Mouse (Mus musculus): ENCODE data around the gene Mndal. TPM values are rescaled to one million over a fixed set of nuclear protein-coding genes. Genes with fewer than 3 reads are reported as not detected.
"Not testable (repeated sequence)": the region's sequence is repeated elsewhere in the genome, so short reads cannot be mapped to it uniquely, and the experiment has no call there.

Gene Mndal
- total RNA-seq, 2 experiments from 2014 or later: 0.97 to 1.3 TPM

DNA sequence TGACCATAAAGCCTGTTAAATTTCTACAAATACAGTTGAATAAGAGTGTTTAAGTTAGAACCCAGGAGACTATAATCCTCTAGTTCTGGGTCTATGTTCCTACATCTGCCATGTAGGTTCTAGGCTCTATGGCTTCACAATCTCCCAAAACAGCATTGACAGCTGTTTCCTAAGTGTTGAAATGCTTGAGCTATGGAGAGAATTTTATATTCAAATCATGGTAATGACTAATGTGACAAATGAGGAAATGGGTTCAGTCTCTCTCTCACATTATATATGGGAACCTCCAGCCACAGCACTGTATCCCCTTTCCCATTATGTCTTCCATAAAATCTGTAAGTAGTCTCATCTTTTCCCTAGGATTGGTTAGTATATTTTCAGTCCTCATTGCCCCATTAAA is 33.9 kb downstream of the Mndal start:
- intact Hi-C loops (cut with DNase I): not testable (repeated sequence)

DNA sequence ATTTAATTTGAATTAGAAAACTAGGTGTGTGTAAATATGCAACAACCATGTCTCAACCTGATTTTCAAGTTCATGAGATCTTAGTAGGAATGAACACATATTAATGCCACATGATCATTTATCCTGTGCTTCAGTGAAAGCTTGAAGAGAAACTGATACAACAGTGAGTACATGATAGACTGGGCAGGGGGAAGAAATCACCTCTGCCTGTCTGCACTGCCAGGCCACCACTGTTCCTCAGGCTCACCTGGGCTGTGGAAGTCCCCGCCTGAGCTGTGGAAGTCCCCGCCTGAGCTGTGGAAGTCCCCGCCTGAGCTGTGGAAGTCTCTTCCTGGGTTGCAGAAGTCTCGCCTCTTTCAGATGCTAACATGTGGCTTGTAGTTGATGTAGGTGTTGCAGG is 36.4 kb downstream of the Mndal start:
- DNase-seq (ENCODE audit: low spot score in 2 of 2); intact Hi-C loops (cut with DNase I): not testable (repeated sequence)

More for the DNA sequence above, 33.9 kb downstream of the Mndal start:
- not testable (repeated sequence) for DNase-seq (ENCODE audit: low spot score in 2 of 2)

DNA sequence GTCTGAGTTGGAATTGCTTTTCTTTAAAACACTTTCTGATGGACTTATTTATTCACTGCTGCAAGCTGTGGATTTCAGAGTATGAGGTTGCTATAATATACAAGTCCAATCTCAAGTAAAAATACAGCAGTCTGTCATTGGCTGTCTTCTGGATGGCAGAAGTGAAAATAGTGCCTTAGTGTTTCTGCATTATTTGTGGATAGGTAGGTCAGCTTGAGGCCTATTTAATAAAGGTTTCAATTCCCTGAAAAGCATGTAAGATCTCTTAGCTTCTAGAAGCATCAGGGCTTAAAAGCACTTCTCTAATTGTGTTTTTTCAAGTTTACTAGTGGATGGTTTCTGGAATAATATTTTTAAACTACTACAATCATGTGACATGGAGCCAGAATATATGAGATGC is 52.5 kb downstream of the Mndal start:
- DNase-seq (ENCODE audit: low spot score in 2 of 2); intact Hi-C loops (cut with DNase I): not testable (repeated sequence)

DNA sequence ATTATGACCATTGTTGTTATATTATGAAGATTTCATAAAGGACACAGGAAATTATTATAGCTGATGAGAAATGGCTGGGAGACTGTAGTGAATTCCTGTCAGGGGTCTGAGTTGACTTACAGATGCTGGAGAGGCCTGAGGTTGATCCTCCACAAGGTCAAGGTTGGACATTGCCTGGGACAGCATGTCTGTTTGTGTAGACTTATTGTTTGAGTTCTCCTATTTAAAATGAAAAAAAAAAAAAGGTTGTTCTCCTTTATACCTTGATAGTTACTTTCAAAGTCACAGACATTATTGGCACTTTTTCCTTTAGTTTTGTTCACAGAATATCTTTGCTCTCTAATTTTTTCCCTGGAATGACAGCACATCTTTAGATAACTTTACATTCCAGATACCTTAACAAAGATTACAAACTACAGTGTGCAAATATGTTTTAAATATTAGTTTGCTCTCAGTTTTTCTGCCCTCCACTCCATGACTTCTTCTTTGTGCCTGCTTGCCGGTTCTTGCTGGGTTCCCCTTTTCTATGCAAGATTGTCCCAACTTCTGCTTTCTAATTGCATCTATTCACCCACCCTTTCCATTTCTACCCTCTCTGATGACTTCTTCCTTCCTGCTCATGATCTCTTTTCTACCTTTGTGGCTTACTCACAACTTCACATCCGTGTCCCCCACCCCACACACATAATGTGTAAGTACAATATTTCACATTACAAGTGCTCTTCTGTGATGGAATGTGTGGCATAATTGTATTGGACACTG is 55.1 kb downstream of the Mndal start:
- intact Hi-C loops (cut with DNase I); DNase-seq (ENCODE audit: low spot score in 2 of 2): not testable (repeated sequence)

DNA sequence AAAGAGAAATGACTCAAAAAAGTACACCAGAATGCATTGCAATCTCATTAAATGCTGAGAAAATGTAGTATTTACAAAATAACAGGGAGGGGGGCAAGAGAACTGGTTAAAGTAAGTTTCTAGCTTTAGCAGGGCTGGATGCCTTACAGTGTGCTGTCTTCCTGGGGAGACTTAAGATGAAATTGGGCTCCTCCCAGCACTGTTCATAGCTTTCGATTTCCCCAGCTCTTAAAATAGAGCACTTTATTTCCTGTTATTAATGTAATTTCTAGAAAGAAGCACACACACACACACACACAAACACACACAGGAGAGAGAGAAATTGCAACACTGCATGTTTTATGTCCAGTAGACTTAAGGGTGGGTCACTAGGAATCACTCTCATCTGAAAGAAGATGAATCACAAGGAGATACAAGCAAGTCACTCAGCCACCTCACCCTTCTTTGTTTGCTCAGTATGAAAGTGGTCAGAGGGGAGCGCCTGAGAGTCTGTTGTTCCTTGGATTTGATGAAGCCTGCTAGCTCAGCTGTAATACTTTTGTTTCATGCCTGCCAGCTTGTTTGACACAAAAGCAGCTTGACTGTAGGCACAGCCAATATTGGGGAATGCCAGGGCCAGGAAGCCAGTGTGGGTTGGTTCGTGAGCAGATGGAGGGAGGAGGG is 62.2 kb downstream of the Mndal start:
- DNase-seq (ENCODE audit: low spot score in 2 of 2); intact Hi-C loops (cut with DNase I): not testable (repeated sequence)

DNA sequence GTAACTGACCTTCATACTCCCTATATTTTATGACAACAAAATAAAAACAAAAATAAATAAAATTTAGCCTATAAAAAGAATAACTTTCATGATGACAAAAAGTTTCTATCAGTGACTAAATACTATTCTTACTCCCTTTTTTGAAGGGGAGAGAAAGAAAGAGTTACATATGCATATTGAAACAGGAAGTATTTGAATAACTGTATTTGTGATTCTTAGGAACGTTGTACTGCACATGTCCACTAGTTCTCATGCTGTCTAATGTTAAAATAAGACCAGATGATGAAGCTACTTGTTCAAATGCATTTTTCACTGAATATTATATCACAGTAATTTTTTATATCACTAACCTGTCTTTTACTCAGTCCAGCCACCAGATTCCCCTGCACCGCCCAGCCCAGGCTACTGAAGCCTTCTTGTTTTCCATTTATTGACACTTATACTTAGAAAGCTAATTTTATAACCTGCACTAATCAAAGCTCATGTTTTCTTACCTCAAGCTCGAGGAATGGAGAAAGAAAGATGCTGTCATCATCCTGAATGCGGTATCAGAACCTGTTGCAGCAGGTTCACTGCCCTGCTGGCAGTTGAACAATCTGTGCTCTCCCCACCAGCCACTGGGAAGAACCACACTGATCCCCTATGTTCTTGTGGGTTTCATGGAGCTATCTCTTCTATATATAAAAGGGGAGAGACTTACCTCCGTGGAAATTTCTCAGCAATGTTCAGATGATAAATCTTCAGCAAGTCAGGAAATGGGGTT is 62.9 kb downstream of the Mndal start:
- DNase-seq (ENCODE audit: low spot score in 2 of 2); intact Hi-C loops (cut with DNase I): not testable (repeated sequence)

DNA sequence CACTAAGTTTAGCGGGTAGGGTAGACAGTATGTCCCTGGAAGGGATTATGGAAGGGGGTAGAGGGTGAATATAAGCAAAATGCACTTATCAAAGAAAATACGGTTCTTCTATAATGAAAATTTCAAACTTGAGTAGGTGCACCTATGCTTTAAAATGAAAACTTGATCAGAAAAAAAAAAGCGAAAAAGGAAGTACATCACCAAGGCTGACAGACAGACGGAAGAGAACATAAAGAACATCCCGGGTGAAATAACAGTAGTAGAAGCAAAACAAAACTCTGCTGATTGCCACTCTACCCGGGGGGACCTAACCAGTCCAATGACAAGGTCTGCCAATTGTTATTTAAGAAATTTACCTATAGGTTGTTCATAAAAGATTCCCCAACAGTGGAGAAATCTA is 64.0 kb downstream of the Mndal start:
- intact Hi-C loops (cut with DNase I); DNase-seq (ENCODE audit: low spot score in 2 of 2): not testable (repeated sequence)

DNA sequence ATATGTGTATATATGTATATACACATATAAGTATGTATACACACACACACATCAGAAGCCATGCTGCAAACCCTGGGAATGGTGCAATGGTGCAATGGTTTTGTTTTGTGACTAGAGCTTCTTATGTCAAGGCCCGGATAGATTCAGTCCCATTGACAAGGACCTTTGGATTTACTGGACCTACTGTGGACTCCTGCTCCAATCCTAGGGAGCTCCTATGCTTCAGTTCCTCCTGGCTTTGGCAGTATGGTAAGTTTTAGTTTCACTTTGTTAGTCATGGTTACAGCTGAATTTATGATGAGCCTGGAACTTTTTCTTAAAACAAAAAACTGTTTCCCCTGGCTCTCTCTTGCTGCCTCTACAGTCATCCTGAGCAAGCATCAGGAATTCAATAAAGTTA is 65.2 kb downstream of the Mndal start:
- intact Hi-C loops (cut with DNase I); DNase-seq (ENCODE audit: low spot score in 2 of 2): not testable (repeated sequence)

DNA sequence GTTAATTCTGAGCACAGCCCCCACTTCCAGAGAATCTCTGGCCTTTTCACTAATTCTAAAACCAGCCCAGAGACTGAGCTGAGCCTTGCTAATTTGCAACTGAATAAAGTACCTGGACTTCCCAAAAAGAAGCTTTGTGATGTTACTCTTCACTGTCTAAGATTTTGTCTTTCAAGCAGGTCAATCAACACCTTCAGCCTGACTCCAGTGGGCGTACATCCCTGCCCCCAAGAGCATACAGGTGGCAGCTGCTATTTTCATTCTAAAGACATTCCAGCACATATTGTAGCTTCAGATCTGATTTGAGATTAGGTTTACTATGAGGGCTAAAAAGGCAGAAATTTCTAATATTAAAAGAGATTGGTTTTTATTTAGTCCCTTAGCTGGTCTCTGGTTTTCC is 73.7 kb downstream of the Mndal start:
- DNase-seq (ENCODE audit: low spot score in 2 of 2); intact Hi-C loops (cut with DNase I): not testable (repeated sequence)

DNA sequence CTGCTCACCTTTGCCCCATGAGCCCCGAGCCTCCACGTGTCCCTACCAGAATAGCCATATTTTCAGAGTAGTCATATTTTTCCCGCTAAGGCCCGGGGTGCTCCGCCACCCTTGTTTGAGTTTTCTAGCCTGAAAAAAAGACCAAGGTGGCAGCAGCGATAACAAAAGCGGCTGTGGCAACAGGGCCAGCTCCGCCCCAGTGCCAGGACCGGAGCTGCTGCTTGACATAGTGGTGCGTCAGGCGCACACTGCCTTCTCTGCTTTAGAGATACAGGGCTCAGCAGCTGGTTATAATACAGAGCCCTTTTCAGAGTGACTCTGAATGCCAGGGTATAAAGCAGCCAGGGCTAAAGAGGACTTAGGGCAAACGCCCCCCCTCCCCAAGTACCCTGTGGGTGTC is 75.8 kb downstream of the Mndal start:
- DNase-seq (ENCODE audit: low spot score in 2 of 2): no peak
- intact Hi-C loops (cut with DNase I): no loop called here

DNA sequence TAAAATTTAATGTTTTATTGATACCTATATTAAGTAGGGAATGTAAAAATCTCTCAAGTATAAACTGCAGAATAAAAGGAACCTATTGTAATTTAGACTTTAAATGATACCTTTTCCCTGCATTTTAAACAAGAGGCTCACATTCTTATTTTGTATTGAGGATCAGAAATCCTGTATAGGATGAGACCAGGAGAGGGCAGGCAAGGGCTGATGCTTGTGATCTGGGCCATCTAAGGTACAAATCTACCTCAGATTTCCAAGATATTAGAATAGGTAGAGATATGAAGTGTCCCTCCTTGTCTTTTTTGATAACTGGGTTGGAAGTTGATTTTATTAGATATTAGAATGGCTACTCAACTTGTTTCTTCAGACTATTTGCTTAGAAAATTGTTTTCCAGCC is 88.6 kb downstream of the Mndal start:
- intact Hi-C loops (cut with DNase I): loop anchor here (10.0 kb wide), 1 partner anchor 251 kb away; no protein-coding TSS in a partner anchor

DNA sequence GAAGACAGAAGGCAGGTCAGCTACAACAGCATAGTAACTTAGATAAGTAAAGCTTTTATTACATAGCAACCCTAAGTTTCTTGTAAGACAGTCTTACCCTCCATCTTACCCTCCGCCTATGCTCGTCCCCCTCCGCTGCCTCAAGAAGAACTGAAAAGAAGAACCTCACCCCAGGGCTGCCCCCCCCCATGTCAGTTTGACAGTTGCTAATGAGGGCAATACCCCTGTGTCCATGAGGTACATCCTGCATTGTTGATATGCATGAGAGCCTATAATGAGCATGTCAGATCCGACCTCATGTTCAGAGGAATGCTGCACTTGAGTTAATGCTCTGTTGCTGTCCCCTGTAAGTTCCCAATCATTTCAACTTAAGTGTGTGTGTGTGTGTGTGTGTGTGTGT is 89.4 kb downstream of the Mndal start:
- not testable (repeated sequence) for DNase-seq (ENCODE audit: low spot score in 2 of 2)
- intact Hi-C loops (cut with DNase I): loop anchor here (10.0 kb wide), 1 partner anchor 252 kb away; no protein-coding TSS in a partner anchor

More for the DNA sequence above, 88.6 kb downstream of the Mndal start:
- DNase-seq (ENCODE audit: low spot score in 2 of 2): not testable (repeated sequence)

DNA sequence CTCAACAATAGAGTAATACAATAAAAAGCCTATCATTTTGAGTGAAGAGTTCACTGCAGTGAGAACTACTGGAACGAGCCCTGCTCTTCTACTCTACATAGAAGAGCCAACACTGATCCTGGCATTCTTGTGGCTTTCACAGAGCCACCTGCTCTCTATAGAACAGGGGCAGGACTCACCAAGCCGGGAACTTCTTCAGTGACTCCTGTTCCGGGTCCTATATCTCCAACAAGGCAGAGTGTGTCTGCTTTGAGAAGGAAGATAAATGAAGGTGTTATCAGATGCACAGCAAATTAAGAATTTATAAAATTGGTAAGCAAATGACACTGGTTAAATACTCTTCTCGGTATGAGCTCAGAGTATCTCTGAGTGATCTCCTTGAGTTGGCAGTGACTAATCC is 96.1 kb downstream of the Mndal start:
- DNase-seq (ENCODE audit: low spot score in 2 of 2); intact Hi-C loops (cut with DNase I): not testable (repeated sequence)

DNA sequence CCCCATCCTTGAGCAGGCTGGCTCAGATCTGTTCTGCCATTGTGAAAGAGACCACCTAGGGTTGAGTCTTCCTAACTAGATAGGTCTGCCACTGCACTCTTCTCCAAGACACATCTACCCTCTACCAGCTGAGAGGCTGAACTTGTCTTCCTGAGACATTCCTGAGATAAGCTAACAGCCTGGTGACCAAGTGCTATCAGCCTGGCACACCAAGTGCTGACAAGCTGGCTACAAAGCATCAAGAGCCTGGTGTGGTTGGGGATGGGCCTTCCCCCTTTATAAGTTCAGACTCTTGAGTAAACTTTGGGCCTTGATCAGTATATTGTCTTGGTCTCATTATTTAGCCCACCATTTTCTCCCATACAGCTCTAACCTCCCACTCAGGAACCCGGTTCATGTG is 97.5 kb downstream of the Mndal start:
- intact Hi-C loops (cut with DNase I): no loop called here
- no peak for DNase-seq (ENCODE audit: low spot score in 2 of 2)

DNA sequence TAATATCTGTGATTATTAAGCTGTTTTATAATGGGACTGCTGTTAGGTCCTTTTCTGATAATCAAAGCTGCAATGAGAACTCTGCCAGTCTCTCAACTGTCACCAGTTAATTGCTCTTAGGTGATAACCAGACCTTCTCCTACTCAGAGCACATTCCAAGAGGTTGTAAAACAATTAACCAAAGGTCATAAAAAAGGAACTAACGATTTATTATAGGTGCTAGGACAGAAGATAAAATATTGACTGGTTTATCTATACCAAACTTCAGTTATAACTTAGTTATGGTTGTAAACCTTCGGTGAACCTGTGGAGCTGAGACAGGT is 120.8 kb downstream of the Mndal start:
- intact Hi-C loops (cut with DNase I); DNase-seq (ENCODE audit: low spot score in 2 of 2): not testable (repeated sequence)

DNA sequence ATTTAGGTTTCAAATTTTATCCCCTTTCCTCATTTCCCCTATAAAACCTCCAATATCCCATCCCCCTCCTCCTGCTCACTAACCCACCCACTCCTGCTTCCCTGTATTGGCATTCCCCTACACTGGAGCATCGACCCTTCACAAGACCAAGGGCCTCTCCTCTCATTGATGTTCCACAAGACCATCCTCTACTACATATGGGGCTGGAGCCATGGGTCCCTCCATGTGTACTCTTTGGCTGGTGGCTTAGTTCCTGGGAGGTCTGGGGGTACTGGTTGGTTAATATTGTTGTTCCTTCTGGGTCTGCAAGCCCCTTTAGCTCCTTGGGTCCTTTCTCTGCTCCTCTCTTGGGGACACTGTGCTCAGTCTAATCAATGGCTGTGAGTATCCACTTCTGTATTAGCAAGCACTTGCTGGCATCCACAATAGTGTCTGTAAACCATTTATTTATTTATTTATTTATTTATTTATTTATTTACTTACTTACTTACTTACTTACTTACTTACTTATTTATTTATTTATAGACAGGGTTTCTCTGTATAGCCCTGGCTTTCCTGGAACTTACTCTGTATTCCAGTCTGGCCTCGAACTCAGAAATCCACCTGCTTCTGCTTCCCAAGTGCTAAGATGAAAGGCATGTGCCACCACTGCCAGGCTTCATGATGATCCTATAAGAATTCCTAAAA is 121.4 kb downstream of the Mndal start:
- DNase-seq (ENCODE audit: low spot score in 2 of 2); intact Hi-C loops (cut with DNase I): not testable (repeated sequence)

DNA sequence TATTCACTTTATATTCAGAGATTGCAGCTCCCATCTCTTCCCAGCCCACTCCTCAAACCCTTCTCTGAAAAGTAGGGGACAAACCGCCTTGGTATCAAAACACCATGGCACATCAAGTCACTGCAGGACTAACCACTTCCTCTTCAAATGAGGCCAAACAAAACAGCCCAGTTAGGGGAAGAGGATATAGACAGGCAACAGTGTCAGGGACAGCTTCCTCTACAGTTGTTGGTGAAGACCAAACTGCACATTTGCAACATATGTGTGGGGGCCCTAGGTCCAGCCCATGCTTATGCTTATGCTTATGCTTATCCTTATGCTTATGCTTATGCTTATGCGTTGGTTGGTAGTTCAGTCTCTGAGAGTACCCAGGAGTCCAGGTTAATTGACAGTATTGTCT is 133.0 kb downstream of the Mndal start:
- DNase-seq (ENCODE audit: low spot score in 2 of 2); intact Hi-C loops (cut with DNase I): not testable (repeated sequence)

DNA sequence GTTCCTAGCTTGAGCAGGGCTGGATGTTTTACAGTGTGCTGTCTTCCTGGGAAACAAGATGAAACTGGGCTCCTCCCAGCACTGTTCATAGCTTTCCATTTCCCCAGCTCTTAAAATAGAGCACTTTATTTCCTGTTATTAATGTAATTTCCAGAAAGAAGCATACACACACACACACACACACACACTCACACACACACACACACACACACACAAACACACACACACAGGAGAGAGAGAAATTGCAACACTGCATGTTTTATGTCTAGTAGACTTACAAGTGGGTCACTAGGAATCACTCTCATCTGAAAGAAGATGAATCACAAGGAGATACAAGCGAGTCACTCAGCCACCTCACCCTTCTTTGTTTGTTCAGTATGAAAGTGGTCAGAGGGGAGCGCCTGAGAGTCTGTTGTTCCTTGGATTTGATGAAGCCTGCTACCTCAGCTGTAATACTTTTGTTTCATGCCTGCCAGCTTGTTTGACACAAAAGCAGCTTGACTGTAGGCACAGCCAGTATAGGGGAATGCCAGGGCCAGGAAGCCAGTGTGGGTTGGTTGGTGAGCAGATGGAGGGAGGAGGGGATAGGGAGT is 139.5 kb downstream of the Mndal start:
- DNase-seq (ENCODE audit: low spot score in 2 of 2); intact Hi-C loops (cut with DNase I): not testable (repeated sequence)

DNA sequence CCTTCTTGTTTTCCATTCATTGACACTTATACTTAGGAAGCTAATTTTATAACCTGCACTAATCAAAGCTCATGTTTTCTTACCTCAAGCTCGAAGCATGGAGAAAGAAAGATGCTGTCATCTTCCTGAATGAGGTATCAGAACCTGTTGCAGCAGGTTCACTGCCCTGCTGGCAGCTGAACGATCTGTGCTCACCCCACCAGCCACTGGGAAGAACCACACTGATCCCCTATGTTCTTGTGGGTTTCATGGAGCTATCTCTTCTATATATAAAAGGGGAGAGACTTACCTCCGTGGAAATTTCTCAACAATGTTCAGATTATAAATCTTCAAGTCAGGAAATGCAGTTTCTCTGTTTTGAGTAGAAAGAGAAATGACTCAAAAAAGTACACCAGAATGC is 140.1 kb downstream of the Mndal start:
- intact Hi-C loops (cut with DNase I); DNase-seq (ENCODE audit: low spot score in 2 of 2): not testable (repeated sequence)

Data from left cerebral cortex, postnatal 36 days (tissue).